Mouse (Mus musculus): ENCODE measurements around the gene Sgcd. TPM values are rescaled to one million over a fixed set of nuclear protein-coding genes. Genes with fewer than 3 reads are reported as not detected.

Gene Sgcd
- polyA plus RNA-seq (2012; rRNA removed), result 2.4 and 4.3 TPM in 2 replicates

DNA sequence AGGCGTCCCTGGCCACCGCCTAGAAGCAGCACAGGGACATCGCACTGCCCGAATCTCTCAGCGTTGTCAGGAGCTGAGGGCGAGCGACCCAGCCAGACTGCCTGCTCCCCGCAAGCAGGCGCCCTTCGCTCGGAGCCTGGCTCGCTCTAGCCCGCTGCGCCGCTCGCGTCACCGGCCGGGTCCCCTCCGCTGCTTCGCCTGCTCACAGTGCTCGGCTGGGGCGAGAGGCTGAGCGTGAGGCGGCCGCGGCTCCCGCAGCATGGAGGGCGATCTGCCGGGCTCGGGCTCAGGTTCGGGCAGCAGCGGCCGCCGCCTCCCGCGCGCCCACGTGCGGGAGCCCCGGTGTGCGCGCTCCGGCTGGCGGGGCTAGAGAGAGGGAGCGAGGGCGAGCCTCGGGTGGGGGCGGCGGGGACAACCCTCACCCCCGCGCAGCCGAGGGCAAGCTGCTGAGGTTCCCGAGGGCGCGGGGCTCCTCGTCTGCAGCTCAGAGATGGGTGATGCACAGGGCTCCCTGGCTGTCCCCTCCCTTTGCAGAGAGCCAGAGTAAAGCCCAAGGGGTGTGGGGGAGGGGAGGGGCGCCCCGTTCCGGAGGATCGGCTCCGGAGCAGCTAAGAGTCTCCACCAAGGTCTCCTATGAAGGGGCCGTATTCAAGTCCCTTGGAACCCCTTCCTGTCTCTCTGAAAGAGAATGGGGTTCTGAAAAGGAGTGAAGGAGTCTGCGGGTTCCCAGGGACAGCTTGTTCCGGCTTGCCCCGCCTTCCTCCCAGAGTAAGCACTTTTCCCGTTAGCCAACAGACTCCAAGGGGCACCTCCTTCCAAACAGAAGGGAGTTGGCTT lies at the start of gene Sgcd:
Gene Sgcd (minus strand): TSS at position 273 of the 837 bp plus-strand sequence.

